Mouse (Mus musculus) cerebellum, adult 11 months (tissue): ENCODE results near the gene Slc7a6.
"Not testable (repeated sequence)": the region's sequence is repeated elsewhere in the genome, so short reads cannot be mapped to it uniquely, and the experiment has no call there.

ENCODE experiments used
- DNase-seq: peaks from one replicate; pipeline ENCODE4 v3.0.0; 2022

The Slc7a6 gene

DNA sequence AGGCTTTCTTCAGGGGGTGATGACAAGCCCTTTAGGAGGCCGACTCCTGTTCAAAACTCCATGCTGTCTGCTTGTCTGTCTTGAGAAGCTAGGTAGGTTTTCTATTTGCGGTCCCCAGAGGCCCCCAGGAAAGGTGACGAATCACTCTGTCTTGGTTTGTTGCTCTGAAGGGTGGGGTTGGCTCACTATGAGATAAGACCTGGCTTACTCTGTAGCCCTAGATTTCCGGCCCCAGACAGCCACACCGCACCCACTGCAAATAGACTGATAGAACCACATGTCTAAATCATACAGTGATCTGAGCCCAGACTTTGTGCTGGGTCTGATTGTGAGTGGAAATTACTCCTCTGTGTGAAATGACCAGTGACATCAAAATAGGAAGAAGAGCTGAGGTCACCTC, 23.0 kb downstream of the Slc7a6 start:
- no peak for DNase-seq

DNA sequence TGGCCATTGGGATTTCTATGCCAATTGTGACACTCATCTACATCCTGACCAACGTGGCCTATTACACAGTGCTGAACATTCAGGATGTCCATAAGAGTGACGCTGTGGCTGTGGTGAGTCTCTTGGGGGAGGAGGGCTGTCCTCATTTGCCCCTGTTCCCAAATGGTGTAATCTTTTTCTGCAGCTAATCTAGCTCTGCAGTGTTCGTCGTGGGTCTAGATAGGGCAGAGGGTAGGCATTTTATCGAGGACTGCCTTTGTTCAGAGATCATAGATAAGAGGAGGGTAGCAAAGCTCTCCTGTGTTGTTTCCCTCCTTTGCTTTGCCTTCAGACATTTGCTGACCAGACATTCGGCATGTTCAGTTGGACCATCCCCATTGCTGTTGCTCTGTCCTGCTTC, 24.5 kb downstream of the Slc7a6 start:
- DNase-seq, result no peak

DNA sequence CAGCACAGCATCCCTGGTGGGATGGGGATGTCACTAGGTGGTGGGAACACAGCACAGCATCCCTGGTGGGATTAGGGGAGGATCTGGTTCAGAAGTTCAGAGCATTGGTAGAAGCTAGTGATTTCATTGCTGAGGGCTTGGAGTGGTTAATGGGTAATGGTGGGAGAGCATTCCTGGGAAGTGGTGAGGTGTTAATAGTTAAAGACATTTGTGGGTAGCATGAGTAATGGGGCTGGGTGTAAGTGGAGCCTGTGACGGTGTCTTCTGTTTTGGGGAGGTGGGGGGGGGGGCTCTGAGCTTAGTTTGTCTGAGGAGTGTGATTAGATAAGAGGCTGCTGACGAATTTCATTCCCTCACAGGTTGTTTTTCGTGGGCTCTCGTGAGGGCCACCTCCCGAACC, 25.4 kb downstream of the Slc7a6 start:
- no peak for DNase-seq

DNA sequence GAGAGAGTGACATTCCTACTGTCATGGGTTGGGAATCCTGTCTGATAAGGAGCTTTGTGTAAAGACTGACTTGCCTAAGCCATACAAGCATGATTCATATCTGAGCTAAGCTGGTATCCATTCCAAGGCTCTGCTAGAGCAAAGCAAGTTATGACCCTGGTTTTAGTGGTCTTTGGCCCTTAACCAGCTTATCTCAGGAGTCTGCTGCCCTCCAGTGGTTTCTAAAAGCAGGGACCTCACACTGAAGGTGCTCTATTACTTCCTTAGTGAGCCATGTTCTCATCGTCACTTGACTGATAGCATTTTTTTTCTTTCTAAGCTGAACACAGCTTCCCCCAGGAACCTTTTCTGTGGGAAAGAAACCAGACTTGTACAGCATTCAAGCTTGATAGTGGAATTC, 30.1 kb downstream of the Slc7a6 start:
- DNase-seq, result no peak

DNA sequence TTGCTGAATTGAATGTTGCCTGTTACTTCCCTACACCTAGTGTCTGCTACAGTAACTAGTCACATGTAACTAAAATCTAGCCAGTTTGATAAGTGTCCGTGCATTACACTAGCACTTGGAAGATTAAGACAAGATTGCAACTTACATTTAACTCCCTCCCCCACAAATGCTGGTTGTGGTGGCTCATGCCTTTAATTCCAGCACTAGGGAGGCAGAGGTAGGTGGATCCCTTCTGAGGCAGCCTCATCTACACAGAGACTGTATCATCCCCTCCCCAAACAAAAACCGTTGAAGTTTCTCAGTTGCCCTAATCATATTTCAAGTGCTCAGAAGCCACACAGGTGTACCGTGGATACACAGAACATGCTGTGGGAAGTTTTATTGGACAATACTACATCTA, 30.9 kb downstream of the Slc7a6 start:
- not testable (repeated sequence) for DNase-seq

DNA sequence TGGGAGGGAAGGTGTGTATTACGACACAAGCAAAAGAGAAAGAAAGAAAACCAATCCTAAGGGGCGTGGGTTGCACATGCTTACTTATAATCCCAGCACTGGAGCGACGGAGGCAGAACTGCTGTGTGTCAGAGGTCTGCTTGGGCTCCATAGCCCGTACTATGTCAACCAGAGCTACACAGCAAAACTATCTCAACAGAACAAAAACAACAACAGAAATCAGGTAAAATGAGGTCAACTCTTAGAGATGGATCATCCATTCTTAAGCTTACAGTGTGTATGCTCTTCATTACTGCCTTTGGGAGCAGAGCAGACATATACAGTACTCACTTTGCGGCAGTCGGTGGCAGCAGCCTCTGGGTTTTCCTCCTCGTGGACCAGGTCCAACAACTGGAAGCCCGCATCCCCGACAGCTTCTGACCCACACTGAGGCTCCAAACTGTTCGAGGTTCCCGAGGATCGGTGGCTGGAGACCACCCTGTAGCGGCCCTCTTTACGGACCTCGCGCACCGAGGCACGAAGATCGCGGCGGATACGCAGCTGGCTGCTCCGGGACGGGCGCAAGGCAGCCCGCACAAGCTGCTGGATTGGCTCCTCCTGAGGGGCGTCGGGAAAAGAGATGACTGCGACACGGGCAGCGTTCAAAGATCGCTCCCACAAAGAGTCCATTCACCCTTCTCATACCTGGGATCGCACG, 41.5 kb downstream of the Slc7a6 start:
- DNase-seq, result no peak

DNA sequence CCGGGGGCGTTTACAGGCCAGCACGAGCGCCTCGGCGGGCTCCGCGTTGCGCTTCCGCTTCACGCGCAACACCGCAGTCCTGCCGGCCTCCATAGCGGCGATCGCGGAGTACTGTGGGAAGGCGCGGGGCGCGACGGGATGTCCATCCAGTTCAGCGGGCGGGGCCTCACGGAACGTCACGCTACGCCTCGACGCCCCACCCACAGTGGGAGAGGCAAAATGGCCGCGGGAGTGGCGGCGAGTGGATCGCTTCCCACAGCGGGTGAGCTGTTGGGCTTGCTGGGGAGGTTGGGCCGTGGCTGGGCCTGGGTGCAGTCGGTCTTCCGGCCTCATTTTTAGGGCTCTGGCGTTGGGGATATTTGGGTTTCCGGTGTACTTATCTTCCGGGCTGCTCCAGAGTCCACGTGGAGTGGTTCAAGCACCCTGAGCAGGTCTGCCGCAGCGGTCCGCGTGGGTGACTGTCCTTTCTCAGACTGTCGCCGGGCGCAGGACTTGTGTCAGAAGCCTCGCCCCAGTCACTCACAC, 42.2 kb downstream of the Slc7a6 start, which contains the start of the genes Slc7a6os and Prmt7:
Slc7a6os (minus strand) TSS at position 115 of the 525 bp plus-strand sequence.
Prmt7 (plus strand) TSS at position 116 of the 525 bp plus-strand sequence.
- peak; percentile 93 for DNase-seq

DNA sequence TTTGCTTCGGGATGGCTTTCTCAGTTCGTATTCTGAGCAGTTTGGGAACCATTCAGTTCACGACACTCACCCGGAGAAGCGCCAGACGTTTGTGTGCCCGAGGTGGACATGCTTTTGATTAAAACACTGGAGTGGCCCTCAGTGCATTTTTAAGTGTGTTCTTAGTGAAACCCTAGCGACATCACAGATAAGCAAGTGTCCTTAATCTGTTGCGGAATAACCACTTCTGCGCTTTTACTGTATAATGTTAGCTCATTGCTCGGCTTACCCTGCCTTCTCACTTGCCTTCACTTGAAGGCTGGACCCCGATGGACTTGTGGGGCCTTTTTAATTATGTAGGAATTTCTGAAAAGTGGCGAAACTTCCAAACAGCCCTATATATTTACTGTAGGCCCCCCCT, 42.8 kb downstream of the Slc7a6 start:
- DNase-seq, result no peak

DNA sequence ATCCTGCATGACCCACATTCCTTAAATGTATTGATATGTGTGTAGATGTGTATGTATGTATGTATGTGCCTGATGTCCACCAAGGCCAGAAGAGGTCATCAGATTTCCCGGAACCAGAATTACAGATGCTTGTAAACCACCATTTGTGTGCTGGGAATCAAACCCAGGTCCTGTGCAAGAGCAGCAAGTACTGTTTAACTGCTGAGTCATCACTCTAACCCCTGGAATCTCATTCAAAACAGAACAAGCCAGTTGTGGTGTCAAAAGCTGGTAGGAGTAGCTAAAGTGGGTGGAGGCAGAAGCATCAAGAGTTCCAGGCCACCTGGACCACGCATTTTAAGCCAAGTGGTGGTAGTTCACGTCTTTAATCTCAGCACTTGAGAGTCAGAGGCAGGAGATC, 45.3 kb downstream of the Slc7a6 start:
- no peak for DNase-seq

DNA sequence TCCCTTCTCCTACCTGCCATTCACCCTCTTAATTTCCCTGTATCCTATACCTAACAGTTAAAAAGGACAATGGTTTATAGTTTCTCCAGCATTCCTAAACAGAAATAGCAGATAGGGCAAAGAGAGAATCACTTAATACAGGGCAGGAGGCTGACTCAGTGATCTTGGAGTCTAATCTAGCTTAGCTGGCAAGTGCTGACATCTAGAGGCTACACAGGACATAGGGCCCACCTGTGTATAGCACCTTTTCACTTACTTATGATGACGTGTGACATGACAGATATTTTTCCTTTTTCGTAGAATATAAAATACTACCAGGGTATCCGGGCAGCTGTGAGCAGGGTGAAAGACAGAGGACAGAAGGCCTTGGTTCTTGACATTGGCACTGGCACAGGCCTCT, 51.0 kb downstream of the Slc7a6 start:
- DNase-seq, result no peak

DNA sequence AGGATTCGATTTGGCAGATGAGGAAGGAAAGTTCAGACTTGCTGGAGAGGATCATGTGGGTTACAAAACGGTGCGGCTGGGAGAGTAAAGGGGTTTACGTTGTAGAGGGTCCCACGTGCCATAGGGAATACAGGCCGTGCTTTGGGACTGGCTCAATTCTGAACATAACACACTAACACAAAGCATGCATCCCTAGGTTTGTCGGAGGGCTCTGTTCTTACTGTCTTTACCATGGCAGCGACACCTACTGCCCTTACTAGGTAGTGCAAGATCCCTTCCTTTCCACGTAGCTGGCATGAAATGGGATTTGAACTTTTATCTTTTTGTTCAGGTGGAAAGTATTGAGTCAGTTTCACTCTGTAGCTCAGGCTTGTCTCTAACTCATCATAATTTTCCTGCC, 57.9 kb downstream of the Slc7a6 start:
- DNase-seq, result peak; percentile 45

DNA sequence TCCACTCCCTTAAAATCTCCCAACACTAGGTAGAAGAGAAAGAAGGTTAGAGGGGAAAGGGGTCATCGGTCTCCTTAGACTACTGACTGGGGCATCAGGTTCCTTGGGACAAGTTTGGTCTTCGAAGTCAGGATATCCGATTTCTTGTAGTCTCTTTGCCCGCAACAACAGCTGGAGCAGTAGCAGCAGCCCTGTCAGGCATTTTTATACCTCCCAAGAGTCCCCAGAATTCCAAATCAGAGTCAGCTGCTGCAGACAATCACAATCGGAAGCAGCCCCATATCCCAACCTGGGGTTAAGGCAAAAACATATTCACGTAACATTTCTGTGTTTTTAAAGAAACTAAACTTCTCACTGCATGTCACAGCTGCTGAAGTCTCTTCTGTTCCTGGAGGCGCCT, 62.9 kb downstream of the Slc7a6 start:
- no peak for DNase-seq

DNA sequence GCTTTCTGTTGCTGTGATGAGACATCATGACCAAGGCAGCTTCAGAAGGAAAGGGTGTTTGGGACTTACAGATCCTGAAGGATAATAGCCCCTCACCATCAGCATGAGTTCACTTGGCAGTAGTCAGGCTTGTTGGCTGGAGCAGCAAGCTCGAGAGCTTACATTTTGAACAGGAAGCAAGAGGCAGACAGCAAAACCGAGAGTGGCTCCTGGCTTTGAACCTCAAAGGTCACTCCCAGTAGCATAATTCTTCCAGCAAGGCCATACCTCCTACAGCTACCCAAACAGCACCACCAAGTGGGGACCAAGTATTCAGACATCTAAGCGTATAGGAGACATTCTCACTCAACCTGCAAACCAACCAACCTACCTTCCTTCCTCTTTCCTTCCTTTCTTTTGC, 64.1 kb downstream of the Slc7a6 start:
- DNase-seq, result no peak

DNA sequence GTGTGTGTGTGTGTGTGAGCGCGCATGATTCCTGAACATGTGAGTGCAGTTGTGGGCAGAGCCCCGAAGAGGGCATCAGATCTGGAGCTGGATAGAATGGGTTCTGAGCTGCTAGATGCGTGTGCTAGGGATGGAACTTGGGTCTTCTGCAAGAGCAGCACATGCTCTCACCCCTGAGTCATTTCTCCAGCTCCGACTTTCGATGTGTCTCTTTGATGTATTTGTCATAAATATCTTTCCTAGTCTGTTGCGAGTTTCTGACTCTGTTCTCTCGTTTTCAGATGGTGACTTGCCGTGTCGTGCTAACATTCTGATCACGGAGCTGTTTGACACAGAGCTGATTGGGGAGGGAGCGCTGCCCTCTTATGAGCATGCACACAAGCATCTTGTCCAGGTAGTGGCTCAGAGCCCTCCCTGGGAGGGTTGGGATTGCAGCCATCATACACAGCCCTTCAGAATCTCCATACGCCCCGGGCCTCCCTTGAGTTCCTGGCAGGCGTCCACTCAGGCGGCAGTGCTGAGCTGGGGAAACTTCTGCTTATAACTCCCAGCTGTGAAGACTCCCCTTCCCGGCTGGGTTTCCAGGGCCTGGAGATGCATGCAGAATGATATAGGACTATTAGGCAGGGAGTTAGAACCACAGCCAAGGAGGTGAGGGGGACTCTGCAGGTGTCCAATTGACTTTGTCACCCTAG, 66.1 kb downstream of the Slc7a6 start:
- no peak for DNase-seq

DNA sequence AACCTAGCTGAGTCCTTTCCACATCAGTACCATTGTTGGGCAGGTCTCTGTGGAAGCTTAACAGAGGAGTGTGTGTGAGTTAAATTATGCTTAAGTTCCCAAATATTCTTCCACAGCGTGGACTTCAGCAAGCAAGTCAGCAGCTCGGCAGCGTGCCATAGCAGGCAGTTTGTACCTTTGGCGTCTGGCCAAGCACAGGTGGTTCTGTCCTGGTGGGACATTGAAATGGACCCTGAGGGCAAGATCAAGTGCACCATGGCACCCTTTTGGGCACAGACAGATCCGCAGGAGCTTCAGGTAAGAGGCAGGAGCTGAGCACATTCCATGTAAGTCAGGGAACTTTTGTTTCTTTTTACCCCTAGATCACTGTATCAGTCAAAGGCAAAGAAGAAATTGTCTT, 68.4 kb downstream of the Slc7a6 start:
- no peak for DNase-seq
